8 mouse cellular contexts compared by ENCODE assay signal in genomic region chr7:28586663-28587411, GRCm38 (mm10). TPM values are rescaled to one million over a fixed set of nuclear protein-coding genes. Genes with fewer than 3 reads are reported as not detected.
DNase-seq lines count a peak whose midpoint lies in the region; ATAC-seq and TF ChIP-seq lines count a peak whose summit lies in the region.

No protein-coding gene starts in this region.

- ATAC-seq in megakaryocyte-erythroid progenitor cell, adult 5-6 weeks (replicated peaks; ENCODE audit: low FRiP score, low TSS enrichment, poor library complexity, severe bottlenecking), result no peak

- DNase-seq in layer of hippocampus, adult 2 months (ENCODE audit: low spot score in 2 of 2), result no peak
- no peak for DNase-seq in layer of hippocampus, adult 11-12 months (ENCODE audit: low spot score)
- DNase-seq in adrenal gland, postnatal 25 days, result peak; percentile 77
- DNase-seq in heart, postnatal 10 days, result peak; percentile 45 to 50
- peak; percentile 57 for DNase-seq in lung, postnatal 14 days
- no peak for DNase-seq in yolk sac, embryonic 10.5 days (ENCODE audit: low spot score)
- DNase-seq in frontal cortex, postnatal 14 days (ENCODE audit: low spot score in 2 of 2), result no peak

- no peak for TF ChIP-seq CTCF in layer of hippocampus, adult 2 months (conservative IDR thresholded peaks at IDR 0.05)

- no peak overlapping the region for H3K4me3 ChIP-seq in layer of hippocampus, adult 2 months

- intact Hi-C loops in heart, postnatal 10 days (cut with DNase I), result no loop called here

- peak overlapping the region; percentile 68 for H3K27ac ChIP-seq in layer of hippocampus, adult 2 months

RNA-seq across cellular contexts. Expression of gene Samd4b, which starts 11.1 kb away (rescaled TPM):
- total RNA-seq in layer of hippocampus, adult 2 months (2021), result 10 to 100 TPM; 67.8 to 70.1 TPM
- total RNA-seq in adrenal gland, postnatal 25 days (2021), result 66.6 and 69.4 TPM in 2 replicates
- 10 to 100 TPM; 37.7 to 40.4 TPM for total RNA-seq in heart, postnatal 10 days (2021)
- total RNA-seq in megakaryocyte-erythroid progenitor cell, adult 5-6 weeks (2014; fragmentation: Nextera tagmentation), result 20.3 and 26.2 TPM in 2 replicates
- 3.4 and 7.2 TPM in 2 replicates for total RNA-seq in megakaryocyte-erythroid progenitor cell, adult 5-6 weeks (2017)

RNA-seq across cellular contexts. Expression of gene Pak4, which starts 11.1 kb away (rescaled TPM):
- 10 to 100 TPM; 13.7 to 16.2 TPM for total RNA-seq in layer of hippocampus, adult 2 months (2021)
- total RNA-seq in adrenal gland, postnatal 25 days (2021), result 32.0 and 35.2 TPM in 2 replicates
- total RNA-seq in heart, postnatal 10 days (2021), result 10 to 100 TPM; 11.2 to 15.6 TPM
- total RNA-seq in megakaryocyte-erythroid progenitor cell, adult 5-6 weeks (2014; fragmentation: Nextera tagmentation), result 5.3 and 8.3 TPM in 2 replicates
- 7.9 and 8.3 TPM in 2 replicates for total RNA-seq in megakaryocyte-erythroid progenitor cell, adult 5-6 weeks (2017)

RNA-seq across cellular contexts. Expression of gene Nccrp1, which starts 39.8 kb away (rescaled TPM):
- total RNA-seq in layer of hippocampus, adult 2 months (2021), result under 1 TPM; 0.23 to 0.47 TPM
- not detected in 2 replicates for total RNA-seq in adrenal gland, postnatal 25 days (2021)
- not detected for total RNA-seq in heart, postnatal 10 days (2021)
- 2.1 TPM in 1 of 2 replicates, not detected in the other for total RNA-seq in megakaryocyte-erythroid progenitor cell, adult 5-6 weeks (2014; fragmentation: Nextera tagmentation)
- total RNA-seq in megakaryocyte-erythroid progenitor cell, adult 5-6 weeks (2017), result not detected in 2 replicates

RNA-seq across cellular contexts. Expression of gene Acp7, which starts 44.3 kb away (rescaled TPM):
- total RNA-seq in layer of hippocampus, adult 2 months (2021), result 1 to 10 TPM; 1.2 to 2.2 TPM
- total RNA-seq in adrenal gland, postnatal 25 days (2021), result not detected in 2 replicates
- not detected for total RNA-seq in heart, postnatal 10 days (2021)
- total RNA-seq in megakaryocyte-erythroid progenitor cell, adult 5-6 weeks (2014; fragmentation: Nextera tagmentation), result not detected in 2 replicates
- total RNA-seq in megakaryocyte-erythroid progenitor cell, adult 5-6 weeks (2017), result not detected in 2 replicates

RNA-seq across cellular contexts. Expression of gene Sycn, which starts 46.2 kb away (rescaled TPM):
- not detected for total RNA-seq in layer of hippocampus, adult 2 months (2021)
- total RNA-seq in adrenal gland, postnatal 25 days (2021), result not detected in 2 replicates
- not detected for total RNA-seq in heart, postnatal 10 days (2021)
- total RNA-seq in megakaryocyte-erythroid progenitor cell, adult 5-6 weeks (2014; fragmentation: Nextera tagmentation), result not detected in 2 replicates
- not detected in 2 replicates for total RNA-seq in megakaryocyte-erythroid progenitor cell, adult 5-6 weeks (2017)

Comparison
In these comparisons a context has a peak if more than half of its experiments do, and no peak if none do; other contexts are left out.
1. DNase-seq: peak in adrenal gland, postnatal 25 days (single experiment), heart, postnatal 10 days (2 of 2) and lung, postnatal 14 days (single experiment); none in layer of hippocampus, adult 2 months (0 of 2), layer of hippocampus, adult 11-12 months (single experiment), yolk sac, embryonic 10.5 days (single experiment) and frontal cortex, postnatal 14 days (0 of 2).